Mouse (Mus musculus) embryonic facial prominence, embryonic 13.5 days (tissue): ENCODE data around the gene Olfr109. TPM values are rescaled to one million over a fixed set of nuclear protein-coding genes. Genes with fewer than 3 reads are reported as not detected.

Experiments used
- ATAC-seq: fragments of 200-750 bp; cut with Nextera tagmentation; 2 replicates; pipeline ENCODE4 v1.8.0; 2017; ENCODE audit warnings: low read depth; ENCODE audit not compliant: insufficient number of reproducible peaks, insufficient read depth, low FRiP score, low TSS enrichment
- H3K27ac ChIP-seq: fragments of 300-500 bp; sonication (generic); 2 replicates; pipeline ENCODE4 v1.5.1; 2015; ENCODE audit warnings: moderate library complexity, mild to moderate bottlenecking, inconsistent platforms
- H3K27me3 ChIP-seq: fragments of 300-500 bp; sonication (generic); 2 replicates; pipeline ENCODE4 v1.6.1; 2015; ENCODE audit warnings: mild to moderate bottlenecking, inconsistent platforms
- H3K36me3 ChIP-seq: fragments of 300-500 bp; sonication (generic); 2 replicates; pipeline ENCODE4 v1.6.1; 2015; ENCODE audit warnings: mild to moderate bottlenecking, inconsistent platforms
- H3K4me1 ChIP-seq: fragments of 300-500 bp; sonication (generic); 2 replicates; pipeline ENCODE4 v1.6.1; 2015; ENCODE audit warnings: inconsistent platforms
- H3K4me2 ChIP-seq: fragments of 300-500 bp; sonication (generic); 2 replicates; pipeline ENCODE4 v1.6.1; 2015; ENCODE audit warnings: moderate library complexity, mild to moderate bottlenecking, inconsistent platforms
- H3K4me3 ChIP-seq: fragments of 300-500 bp; sonication (generic); 2 replicates; pipeline ENCODE4 v1.5.1; 2015; ENCODE audit warnings: mild to moderate bottlenecking, inconsistent platforms
- H3K9ac ChIP-seq: fragments of 300-500 bp; sonication (generic); 2 replicates; pipeline ENCODE4 v1.6.1; 2015; ENCODE audit warnings: mild to moderate bottlenecking, inconsistent platforms
- H3K9me3 ChIP-seq: fragments of 300-500 bp; sonication (generic); 2 replicates; pipeline ENCODE4 v1.6.1; 2016; ENCODE audit warnings: inconsistent platforms
- WGBS: fragments of 180-500 bp; shearing (Covaris S2); methylation state at CpG from one replicate; pipeline ENCODE4 v1.1.7; 2015; ENCODE audit warnings: mixed read lengths; 5-methylcytosine and 5-hydroxymethylcytosine counted together
- polyA plus RNA-seq: library from polyadenylated mRNA; unstranded; fragments of >200 nt; fragmentation: Nextera tagmentation; extraction: Ambion mirVana; gene quantifications from 2 replicates; pipeline ENCODE4 v1.2.1, GENCODE M21; 2015

Olfr109 gene
- polyA plus RNA-seq, result not detected in 2 replicates

- ATAC-seq, result no peak
- no peak within 1 kb of the TSS for H3K27ac ChIP-seq
- H3K9me3 ChIP-seq, result no peaks in the 10 kb centered on the region
- no peaks in the 10 kb centered on the region for H3K36me3 ChIP-seq
- no peak within 1 kb of the TSS for H3K4me2 ChIP-seq
- 89% methylated on average over 1 of the region's 1 CpGs for WGBS
- H3K4me3 ChIP-seq, result no peak within 1 kb of the TSS
- H3K4me1 ChIP-seq, result no peaks in the 10 kb centered on the region
- no peaks in the 10 kb centered on the region for H3K27me3 ChIP-seq
- H3K9ac ChIP-seq, result no peak within 1 kb of the TSS
Observed at GRCm38 (mm10) chr17:37458616-37459015, at the start of gene Olfr109. Gene Olfr109 (plus strand): TSS chr17:37458916.

DNA sequence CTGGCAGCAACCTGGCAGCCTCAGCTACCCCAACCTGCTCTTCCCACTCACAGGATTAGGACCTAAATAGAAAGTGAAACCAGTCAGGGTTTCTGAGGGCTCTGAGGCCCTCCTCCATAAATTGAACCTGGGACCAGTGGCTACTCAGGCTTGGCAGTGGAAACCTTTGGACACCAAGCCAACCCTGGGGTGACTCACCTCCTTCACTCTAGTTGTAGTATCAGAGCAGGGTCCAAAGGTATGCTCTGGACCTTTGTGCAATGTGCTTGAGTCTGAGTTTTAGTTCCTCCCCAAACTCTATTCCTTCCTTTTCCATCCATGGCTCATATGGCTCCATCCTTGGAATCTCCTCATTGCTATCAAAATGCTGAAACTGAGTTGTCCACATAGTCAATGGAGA lies 45.3 kb upstream of the Olfr109 start:
- Histone ChIP-seq H3K9ac (no peak overlapping the region), H3K27ac (no peak overlapping the region), H3K4me1 (no peaks in the 10 kb centered on the region), H3K27me3 (no peaks in the 10 kb centered on the region), H3K4me2 (no peak overlapping the region), H3K4me3 (no peak overlapping the region), H3K36me3 (no peaks in the 10 kb centered on the region), H3K9me3 (peaks cover 11% of the 10 kb centered on the region; the same call in 1 of the 2 replicates)
- ATAC-seq, result no peak

DNA sequence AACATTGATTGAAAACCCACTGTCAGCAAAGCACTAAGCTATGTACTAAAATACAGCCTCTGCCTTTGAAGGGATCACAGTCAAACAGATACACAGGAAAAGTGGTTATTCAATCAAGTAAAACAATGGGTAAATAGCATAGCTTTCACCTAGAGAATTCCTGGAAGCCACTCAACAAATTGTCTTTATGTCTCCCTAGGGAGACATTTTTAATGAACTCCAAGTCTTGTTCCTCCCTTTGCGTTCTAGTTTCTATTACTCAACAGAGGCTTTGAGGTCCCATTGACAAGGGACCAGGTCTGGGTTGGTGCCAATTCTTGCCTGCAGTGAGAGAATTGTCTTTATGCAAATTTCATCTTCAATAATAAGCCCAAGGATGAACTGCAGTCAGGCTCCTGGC lies 13.5 kb upstream of the Olfr109 start, which contains the start of gene Olfr108:
TSS of gene Olfr108 (plus strand) at position 301 of the 400 bp plus-strand sequence.
- Histone ChIP-seq H3K9ac (no peak within 1 kb of the TSS), H3K4me3 (no peak within 1 kb of the TSS), H3K36me3 (no peaks in the 10 kb centered on the region), H3K27ac (no peak within 1 kb of the TSS), H3K27me3 (no peaks in the 10 kb centered on the region), H3K9me3 (no peaks in the 10 kb centered on the region), H3K4me1 (no peaks in the 10 kb centered on the region), H3K4me2 (no peak within 1 kb of the TSS)
- 87% methylated on average over 1 of the region's 1 CpGs for WGBS
- ATAC-seq, result no peak

DNA sequence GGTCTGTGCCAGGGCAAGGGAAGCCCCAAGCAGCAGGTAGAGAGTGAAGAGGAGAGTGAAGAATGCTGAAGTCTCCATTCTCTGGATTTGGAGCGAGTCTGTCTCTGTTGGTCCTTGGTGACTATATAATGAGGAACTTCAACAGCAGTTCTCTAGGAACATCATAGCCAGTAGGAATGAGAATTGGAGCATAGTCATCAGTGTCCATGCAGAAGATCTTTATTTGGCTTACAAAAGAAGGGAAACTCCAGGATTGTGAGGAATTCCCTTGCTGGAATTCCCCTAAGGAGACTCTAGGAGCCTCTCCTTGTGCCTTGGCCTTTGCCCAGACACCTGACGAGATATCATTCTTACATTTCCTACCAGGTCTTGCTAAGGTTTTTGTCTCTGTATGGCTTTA lies 24.7 kb downstream of the Olfr109 start, which contains the start of gene H2-M2:
TSS of gene H2-M2 (minus strand) at position 101 of the 400 bp plus-strand sequence.
- ATAC-seq, result no peak
- Histone ChIP-seq H3K4me1 (no peaks in the 10 kb centered on the region), H3K4me2 (no peak within 1 kb of the TSS), H3K9ac (no peak within 1 kb of the TSS), H3K4me3 (no peak within 1 kb of the TSS), H3K36me3 (no peaks in the 10 kb centered on the region), H3K9me3 (0 out of 2 replicates have a peak, but pooled peaks cover 5% of the 10 kb centered on the region), H3K27me3 (no peaks in the 10 kb centered on the region), H3K27ac (no peak within 1 kb of the TSS)
- WGBS, result 73% methylated on average over 2 of the region's 2 CpGs

DNA sequence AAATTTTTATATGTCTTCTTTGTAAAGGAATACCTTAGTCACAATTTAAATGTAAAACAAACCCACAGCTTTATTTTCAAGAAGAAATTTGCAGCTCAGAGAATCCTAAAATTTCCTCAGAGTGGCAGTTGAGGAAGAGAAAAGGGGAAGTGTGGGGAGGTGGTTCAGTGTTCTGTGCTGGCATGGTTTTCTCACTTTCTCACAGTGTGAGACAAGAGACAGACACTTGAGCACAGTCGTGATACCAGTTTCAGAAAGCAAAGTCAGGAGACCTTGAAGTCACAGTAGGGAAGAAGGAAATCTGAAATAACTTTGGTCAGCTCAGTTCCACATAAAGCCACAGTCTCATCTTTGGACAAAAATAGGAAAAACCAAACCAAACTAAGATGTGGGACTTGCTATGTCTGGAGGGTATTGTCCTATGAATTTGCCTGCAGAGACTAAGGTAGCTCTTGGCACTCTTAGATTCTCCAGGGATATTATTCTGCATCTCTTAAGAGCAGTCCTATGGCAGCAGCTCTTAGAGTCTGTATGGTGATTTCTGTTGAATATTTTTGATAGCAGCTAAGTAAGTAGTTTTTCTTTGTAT lies 33.3 kb downstream of the Olfr109 start, which contains the start of gene Olfr110:
TSS of gene Olfr110 (plus strand) at position 539 of the 589 bp plus-strand sequence.
- Histone ChIP-seq H3K27ac (no peak within 1 kb of the TSS), H3K4me1 (no peaks in the 10 kb centered on the region), H3K4me2 (no peak within 1 kb of the TSS), H3K27me3 (no peaks in the 10 kb centered on the region), H3K9ac (no peak within 1 kb of the TSS), H3K4me3 (no peak within 1 kb of the TSS), H3K9me3 (no peaks in the 10 kb centered on the region), H3K36me3 (no peaks in the 10 kb centered on the region)
- no peak for ATAC-seq
- WGBS, result 56% methylated on average over 1 of the region's 1 CpGs

- no peak for ATAC-seq
- Histone ChIP-seq H3K27ac (no peak within 1 kb of the TSS), H3K9me3 (no peaks in the 10 kb centered on the region), H3K4me2 (no peak within 1 kb of the TSS), H3K36me3 (no peaks in the 10 kb centered on the region), H3K4me1 (no peaks in the 10 kb centered on the region), H3K4me3 (no peak within 1 kb of the TSS), H3K27me3 (no peaks in the 10 kb centered on the region), H3K9ac (no peak within 1 kb of the TSS)
- WGBS, result 90% methylated on average over 4 of the region's 4 CpGs
Observed at GRCm38 (mm10) chr17:37507730-37508129, 49.0 kb downstream of the Olfr109 start, which contains the start of gene Olfr111. Gene Olfr111 (plus strand): TSS chr17:37508030.

Other genes starting within 250 kb of the Olfr109 start
- gene Olfr95, start 245.8 kb upstream of the Olfr109 start, polyA plus RNA-seq, result not detected in 2 replicates
- gene Olfr96, start 238.8 kb upstream of the Olfr109 start, polyA plus RNA-seq, result not detected in 2 replicates
- gene Olfr97, start 221.6 kb upstream of the Olfr109 start, polyA plus RNA-seq, result not detected in 2 replicates
- gene Olfr98, start 195.2 kb upstream of the Olfr109 start, polyA plus RNA-seq, result not detected in 2 replicates
- gene H2-M3, start 188.7 kb upstream of the Olfr109 start, polyA plus RNA-seq, result 0.94 and 1.4 TPM in 2 replicates
- gene Olfr99, start 175.5 kb upstream of the Olfr109 start, polyA plus RNA-seq, result not detected in 2 replicates
- not detected in 2 replicates for gene Olfr101, start 154.6 kb upstream of the Olfr109 start, polyA plus RNA-seq
- not detected in 2 replicates for gene Olfr102, start 141.9 kb upstream of the Olfr109 start, polyA plus RNA-seq
- gene Olfr103, start 119.2 kb upstream of the Olfr109 start, polyA plus RNA-seq, result not detected in 2 replicates
- not detected in 2 replicates for gene Olfr104-ps, start 99.3 kb upstream of the Olfr109 start, polyA plus RNA-seq
- gene Olfr105-ps, start 79.9 kb upstream of the Olfr109 start, polyA plus RNA-seq, result not detected in 2 replicates
- gene Olfr106-ps, start 68.5 kb upstream of the Olfr109 start, polyA plus RNA-seq, result not detected in 2 replicates
- not detected in 2 replicates for gene Olfr107, start 59.7 kb upstream of the Olfr109 start, polyA plus RNA-seq
- not detected in 2 replicates for gene Olfr108, start 13.4 kb upstream of the Olfr109 start, polyA plus RNA-seq
- gene H2-M2, start 24.6 kb downstream of the Olfr109 start, polyA plus RNA-seq, result not detected in 2 replicates
- not detected in 2 replicates for gene Olfr110, start 33.6 kb downstream of the Olfr109 start, polyA plus RNA-seq
- not detected in 2 replicates for gene Olfr111, start 49.1 kb downstream of the Olfr109 start, polyA plus RNA-seq
- 0.20 TPM in 1 of 2 replicates, not detected in the other for gene Olfr112, start 110.5 kb downstream of the Olfr109 start, polyA plus RNA-seq
- not detected in 2 replicates for gene Olfr113, start 118.7 kb downstream of the Olfr109 start, polyA plus RNA-seq
- gene Olfr114, start 133.8 kb downstream of the Olfr109 start, polyA plus RNA-seq, result not detected in 2 replicates
- gene Olfr115, start 168.2 kb downstream of the Olfr109 start, polyA plus RNA-seq, result not detected in 2 replicates
- not detected in 2 replicates for gene Olfr116, start 168.3 kb downstream of the Olfr109 start, polyA plus RNA-seq
- gene Olfr117, start 204.9 kb downstream of the Olfr109 start, polyA plus RNA-seq, result not detected in 2 replicates
- gene Olfr118, start 208.1 kb downstream of the Olfr109 start, polyA plus RNA-seq, result not detected in 2 replicates
- gene Olfr119, start 237.6 kb downstream of the Olfr109 start, polyA plus RNA-seq, result not detected in 2 replicates